Mouse (Mus musculus): ENCODE data around the gene Ppef1.
A peak's percentile ranks its signal among the peaks of the same experiment; 100 is the strongest.

Gene Ppef1

DNA sequence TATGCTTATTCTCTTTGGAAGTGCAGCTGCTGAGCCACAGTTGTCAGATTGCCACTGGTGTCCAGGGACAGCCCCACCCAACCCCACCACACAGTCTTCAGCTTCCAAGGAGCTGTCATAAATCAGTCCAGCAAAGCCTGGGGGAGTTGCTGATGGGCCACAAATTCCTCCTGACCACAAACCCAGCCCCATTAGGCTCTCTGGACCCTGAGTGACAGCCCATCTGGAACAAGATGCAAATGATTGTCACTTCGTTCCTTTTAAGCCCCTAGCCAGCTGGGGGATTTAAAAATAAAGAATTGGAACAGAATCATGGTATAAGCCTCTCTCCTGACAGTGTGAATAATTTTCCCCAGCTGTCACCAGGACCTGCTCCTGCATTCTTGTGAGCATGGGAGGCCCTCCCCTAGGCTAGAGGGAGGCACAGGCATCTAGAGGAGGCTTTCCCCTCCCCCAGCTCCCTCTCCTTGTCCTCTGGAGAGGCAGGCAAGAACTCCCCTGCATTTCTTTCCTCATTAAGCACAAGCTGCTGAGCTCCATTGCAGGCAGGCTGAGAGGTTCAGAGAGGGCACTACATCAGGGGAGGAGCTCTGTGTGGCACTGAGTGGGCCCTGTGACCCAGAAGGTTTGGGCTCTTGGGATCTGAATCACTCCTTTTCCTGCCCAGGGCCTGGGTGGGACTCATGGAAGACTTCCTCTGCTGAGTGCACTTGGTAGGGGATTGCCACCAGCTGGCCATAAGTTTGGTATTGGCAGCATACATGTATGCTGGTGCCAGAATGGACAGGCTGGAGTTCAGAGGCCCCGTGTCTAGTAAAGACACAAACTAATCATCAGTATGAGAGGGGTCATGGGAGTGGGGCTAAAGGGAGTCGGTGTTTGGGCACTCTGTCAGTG lies 136.8 kb downstream of the Ppef1 start:
- peak; percentile 38 for DNase-seq (ENCODE audit: low read depth, low spot score)

DNA sequence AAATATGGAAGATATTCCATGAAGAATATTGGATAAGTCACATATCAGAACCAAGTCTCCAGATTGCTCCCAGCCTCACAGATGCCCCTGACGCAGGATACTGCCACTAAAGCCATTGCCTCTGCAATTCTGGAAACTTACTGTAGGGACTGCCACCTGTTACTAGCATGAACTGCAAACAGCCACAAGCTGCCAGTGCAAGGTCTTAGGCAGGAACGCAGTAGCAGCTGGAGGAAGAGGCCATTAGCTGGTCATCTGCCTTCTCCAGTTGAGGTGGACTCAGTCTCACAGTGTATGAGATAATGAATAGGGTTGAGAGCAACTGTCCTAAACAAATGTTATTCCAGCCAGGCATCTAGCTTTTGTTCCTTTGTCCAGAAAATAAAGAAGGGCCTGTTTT lies 137.5 kb downstream of the Ppef1 start:
- DNase-seq (ENCODE audit: low read depth, low spot score): no peak

DNA sequence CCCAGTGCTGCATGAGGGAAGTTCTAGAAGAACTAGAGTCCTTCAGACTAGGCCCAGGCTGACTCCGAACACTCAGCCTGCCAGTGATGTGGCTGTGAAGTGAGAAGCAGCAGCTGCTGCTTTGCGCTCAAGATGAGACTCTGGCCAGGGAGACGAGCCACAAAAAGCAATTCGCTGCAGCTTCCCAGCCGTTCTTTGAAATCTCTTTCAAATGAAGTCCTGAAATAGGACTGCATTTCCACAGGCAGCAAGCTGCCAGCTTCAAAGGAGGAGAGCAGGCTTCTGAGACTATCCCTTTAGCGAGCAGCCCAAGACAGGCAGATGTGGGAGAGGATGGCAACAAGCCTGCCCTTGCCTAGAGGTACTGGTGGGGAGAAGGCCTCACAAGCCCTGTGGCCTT lies 142.6 kb downstream of the Ppef1 start:
- DNase-seq (ENCODE audit: low read depth, low spot score): no peak

GRCm38 (mm10) chrX:160590147-160590546 lies 145.4 kb downstream of the Ppef1 start:
- DNase-seq (ENCODE audit: low read depth, low spot score): no peak

DNA sequence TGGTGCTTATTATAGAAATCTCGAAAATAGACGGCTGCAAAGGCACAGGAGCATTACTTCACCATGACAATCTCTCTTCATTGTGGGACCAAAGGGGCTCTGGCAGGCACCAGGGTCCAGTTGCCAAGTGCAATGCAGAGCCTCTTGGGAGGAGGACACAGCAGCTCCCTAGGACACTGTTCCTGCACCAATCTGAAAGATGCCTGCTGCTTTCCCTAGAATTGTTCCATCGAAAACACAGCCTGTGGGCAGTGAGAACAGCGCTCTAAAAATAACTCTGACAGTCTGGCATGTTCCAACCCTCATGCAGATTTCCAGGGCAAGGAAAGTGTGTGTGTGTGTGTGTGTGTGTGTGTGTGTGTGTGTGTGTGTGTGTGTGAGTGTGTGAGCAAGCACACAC lies 147.0 kb downstream of the Ppef1 start:
- no peak for DNase-seq (ENCODE audit: low read depth, low spot score)

- DNase-seq (ENCODE audit: low read depth, low spot score): no peak
Observed at GRCm38 (mm10) chrX:160585110-160585509, 150.5 kb downstream of the Ppef1 start.

- no peak for DNase-seq (ENCODE audit: low read depth, low spot score)
Observed at GRCm38 (mm10) chrX:160584148-160584838, 151.3 kb downstream of the Ppef1 start.

- no peak for DNase-seq (ENCODE audit: low read depth, low spot score)
Observed at GRCm38 (mm10) chrX:160583589-160583988, 152.0 kb downstream of the Ppef1 start.

Data from embryo, embryonic 11.5 days (tissue).